Mouse (Mus musculus) spleen, adult 2 months (tissue): ENCODE data around the gene Gm43064.

Source experiments
- CTCF ChIP-seq: fragments of 200-500 bp; IDR thresholded peaks from 2 replicates; pipeline ENCODE4 v1.5.1; 2011; ENCODE audit warnings: mild to moderate bottlenecking, inconsistent platforms; ENCODE audit not compliant: insufficient read depth, insufficient read length, insufficient replicate concordance; ENCODE audit errors: extremely low read depth
- POLR2A ChIP-seq: fragments of 200-500 bp; IDR thresholded peaks from 2 replicates; pipeline ENCODE4 v1.6.1; 2011; ENCODE audit warnings: low read depth, low read length, inconsistent platforms

GRCm38 (mm10) chr3:103831146-103831545 is 21.8 kb downstream of the Gm43064 start:
- TF ChIP-seq POLR2A (no peak), CTCF (no peak)
